8 mouse cellular contexts compared by ENCODE assay signal in the genomic region with DNA sequence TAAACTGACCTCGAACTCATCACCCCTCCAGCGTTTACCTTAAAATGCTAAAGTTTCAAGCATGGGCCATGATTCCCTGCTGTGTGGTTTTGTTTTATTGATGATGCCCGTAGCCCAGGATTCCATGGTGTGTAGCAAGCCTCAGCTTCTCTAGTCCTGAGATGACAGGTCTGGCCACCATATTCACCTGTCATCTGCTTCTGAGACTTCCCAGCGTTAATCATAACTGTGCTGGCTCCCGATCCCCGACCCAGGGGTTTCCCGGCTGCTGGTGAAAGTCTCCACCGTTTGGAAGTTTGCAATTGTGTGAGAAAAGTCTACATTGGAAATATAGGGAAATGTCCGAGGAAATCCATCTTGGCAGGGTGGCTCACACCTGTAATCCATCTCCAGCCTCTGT. TPM values are rescaled to one million over a fixed set of nuclear protein-coding genes. Genes with fewer than 3 reads are reported as not detected.
DNase-seq lines count a peak whose midpoint lies in the region; ATAC-seq and TF ChIP-seq lines count a peak whose summit lies in the region.

No protein-coding gene starts in this region.

- H3K27ac ChIP-seq in heart, embryonic 10.5 days: peak overlapping the region; percentile 95; the same call in 1 of the 2 replicates
- H3K27ac ChIP-seq in ES-Bruce4 (ENCODE audit: insufficient read depth, low read length): no peak overlapping the region
- H3K27ac ChIP-seq in forebrain, postnatal 0 days (ENCODE audit: low read depth, low read length): peak overlapping the region; percentile 85; the same call in 1 of the 2 replicates
- 0 out of 2 replicates have a peak overlapping the region, but pooled peaks have one; percentile 70 for H3K27ac ChIP-seq in liver, embryonic 15.5 days (replicated peaks)

- peak overlapping the region; percentile 95 for H3K4me2 ChIP-seq in forebrain, postnatal 0 days (ENCODE audit: low read depth)
- H3K4me2 ChIP-seq in liver, embryonic 15.5 days: peak overlapping the region; percentile 96

- no peak for TF ChIP-seq CTCF in ES-Bruce4 (IDR thresholded peaks at IDR 0.05; ENCODE audit: low read depth, low read length)
- no peak for TF ChIP-seq CTCF in forebrain, postnatal 0 days (IDR thresholded peaks at IDR 0.05; ENCODE audit: low read depth)

- intact Hi-C loops in heart, postnatal 36 days (cut with DNase I): loop anchor here (2.0 kb wide), 1 partner anchor 32 kb away; a partner anchor contains a TSS

- H3K4me3 ChIP-seq in heart, embryonic 10.5 days: peak overlapping the region; percentile 85
- peak overlapping the region; percentile 96 for H3K4me3 ChIP-seq in ES-Bruce4 (ENCODE audit: low read depth, low read length)
- H3K4me3 ChIP-seq in forebrain, postnatal 0 days (ENCODE audit: low read depth, low read length): peak overlapping the region; percentile 69
- H3K4me3 ChIP-seq in liver, embryonic 15.5 days (replicated peaks): peak overlapping the region; percentile 72

- H3K27me3 ChIP-seq in heart, embryonic 10.5 days (ENCODE audit: insufficient read depth, poor library complexity, severe bottlenecking): peaks cover 8% of the 10 kb centered on the region; the same call in 1 of the 2 replicates
- H3K27me3 ChIP-seq in ES-Bruce4 (ENCODE audit: control insufficient read depth, insufficient read depth, low read length, poor library complexity, severe bottlenecking): no peaks in the 10 kb centered on the region
- no peaks in the 10 kb centered on the region for H3K27me3 ChIP-seq in forebrain, postnatal 0 days (ENCODE audit: insufficient read depth, low read length)
- peaks cover 12% of the 10 kb centered on the region for H3K27me3 ChIP-seq in liver, embryonic 15.5 days

- no peak for ATAC-seq in forebrain, postnatal 0 days
- ATAC-seq in liver, embryonic 15.5 days (ENCODE audit: insufficient read depth): no peak
- ATAC-seq in CD4-positive, CD25-positive, alpha-beta regulatory T cell, adult 4 months: no peak

- WGBS in heart, embryonic 10.5 days: 68% methylated on average over 9 of the region's 9 CpGs
- 67% methylated on average over 9 of the region's 9 CpGs for WGBS in forebrain, postnatal 0 days
- WGBS in liver, embryonic 15.5 days (ENCODE audit: insufficient replicate concordance): 63% methylated on average over 9 of the region's 9 CpGs

- TF ChIP-seq POLR2A in ES-Bruce4 (IDR thresholded peaks at IDR 0.05; ENCODE audit: insufficient read depth, low read length): no peak

- DNase-seq in heart, embryonic 10.5 days (ENCODE audit: low spot score): no peak
- no peak for DNase-seq in heart, postnatal 36 days
- DNase-seq in forebrain, postnatal 0 days: no peak
- DNase-seq in thymus, postnatal 36 days: no peak
- no peak for DNase-seq in ovary, adult 18-20 months (ENCODE audit: low spot score)

- no peaks in the 10 kb centered on the region for H3K36me3 ChIP-seq in heart, embryonic 10.5 days
- H3K36me3 ChIP-seq in ES-Bruce4 (ENCODE audit: control insufficient read depth, insufficient read depth, low read length, poor library complexity, severe bottlenecking): no peaks in the 10 kb centered on the region
- no peaks in the 10 kb centered on the region for H3K36me3 ChIP-seq in forebrain, postnatal 0 days (ENCODE audit: insufficient read depth)
- no peaks in the 10 kb centered on the region for H3K36me3 ChIP-seq in liver, embryonic 15.5 days (replicated peaks)

- 0 out of 2 replicates have a peak, but pooled peaks cover 9% of the 10 kb centered on the region for H3K4me1 ChIP-seq in heart, embryonic 10.5 days
- H3K4me1 ChIP-seq in ES-Bruce4 (ENCODE audit: control insufficient read depth, insufficient read depth, low read length): no peaks in the 10 kb centered on the region
- no peaks in the 10 kb centered on the region for H3K4me1 ChIP-seq in forebrain, postnatal 0 days (ENCODE audit: insufficient read depth)
- H3K4me1 ChIP-seq in liver, embryonic 15.5 days (replicated peaks): peaks cover 21% of the 10 kb centered on the region

- TF ChIP-seq EP300 in ES-Bruce4 (IDR thresholded peaks at IDR 0.05; ENCODE audit: insufficient read depth, low read depth, low read length): no peak

- H3K9me3 ChIP-seq in heart, embryonic 10.5 days: no peaks in the 10 kb centered on the region
- no peaks in the 10 kb centered on the region for H3K9me3 ChIP-seq in ES-Bruce4 (replicated peaks; ENCODE audit: control insufficient read depth, insufficient read depth, low read length, poor library complexity, severe bottlenecking)
- no peaks in the 10 kb centered on the region for H3K9me3 ChIP-seq in forebrain, postnatal 0 days (ENCODE audit: low read length)
- H3K9me3 ChIP-seq in liver, embryonic 15.5 days (replicated peaks): no peaks in the 10 kb centered on the region

- peak overlapping the region; percentile 44 for H3K9ac ChIP-seq in ES-Bruce4 (ENCODE audit: low read depth, poor library complexity, severe bottlenecking)
- H3K9ac ChIP-seq in forebrain, postnatal 0 days: peak overlapping the region; percentile 93
- peak overlapping the region; percentile 68 for H3K9ac ChIP-seq in liver, embryonic 15.5 days

RNA-seq across cellular contexts. Expression of a gene that starts 0.8 kb away (rescaled TPM):
- 1.8 and 2.4 TPM in 2 replicates for polyA plus RNA-seq in heart, embryonic 10.5 days (2016; fragmentation: Nextera tagmentation; extraction: Ambion mirVana)
- under 1 TPM; 0.58 to 0.98 TPM for total RNA-seq in heart, postnatal 36 days (2021)
- polyA plus RNA-seq in ES-Bruce4 (2011; ENCODE audit: insufficient read depth, insufficient read length, low read depth, missing spikeins): 1.3 and 4.3 TPM in 2 replicates
- 1.4 and 3.0 TPM in 2 replicates for total RNA-seq in forebrain, postnatal 0 days (2014; rRNA removed)
- polyA plus RNA-seq in forebrain, postnatal 0 days (2015; fragmentation: Nextera tagmentation; extraction: Ambion mirVana): 5.5 and 5.6 TPM in 2 replicates
- 0.29 and 0.67 TPM in 2 replicates for polyA plus RNA-seq in liver, embryonic 15.5 days (2015; fragmentation: Nextera tagmentation; extraction: Ambion mirVana)
- polyA plus RNA-seq in CD4-positive, CD25-positive, alpha-beta regulatory T cell, adult 4 months (2017; shearing (Covaris generic)): under 1 TPM in 1 of 2 experiments, not detected in 1; 0.51 TPM

RNA-seq across cellular contexts. Expression of a gene that starts 10.8 kb away (rescaled TPM):
- 0.48 and 0.53 TPM in 2 replicates for polyA plus RNA-seq in heart, embryonic 10.5 days (2016; fragmentation: Nextera tagmentation; extraction: Ambion mirVana)
- total RNA-seq in heart, postnatal 36 days (2021): 10 to 100 TPM; 17.3 to 19.8 TPM
- 5.4 and 6.1 TPM in 2 replicates for polyA plus RNA-seq in ES-Bruce4 (2011; ENCODE audit: insufficient read depth, insufficient read length, low read depth, missing spikeins)
- 1.2 and 1.4 TPM in 2 replicates for total RNA-seq in forebrain, postnatal 0 days (2014; rRNA removed)
- 0.50 and 1.3 TPM in 2 replicates for polyA plus RNA-seq in forebrain, postnatal 0 days (2015; fragmentation: Nextera tagmentation; extraction: Ambion mirVana)
- polyA plus RNA-seq in liver, embryonic 15.5 days (2015; fragmentation: Nextera tagmentation; extraction: Ambion mirVana): 0.10 and 0.20 TPM in 2 replicates
- polyA plus RNA-seq in CD4-positive, CD25-positive, alpha-beta regulatory T cell, adult 4 months (2017; shearing (Covaris generic)): under 1 TPM; 0.33 to 0.67 TPM

RNA-seq across cellular contexts. Expression of a gene that starts 13.6 kb away (rescaled TPM):
- polyA plus RNA-seq in heart, embryonic 10.5 days (2016; fragmentation: Nextera tagmentation; extraction: Ambion mirVana): 4.2 and 5.4 TPM in 2 replicates
- total RNA-seq in heart, postnatal 36 days (2021): under 1 TPM; 0.39 to 0.51 TPM
- polyA plus RNA-seq in ES-Bruce4 (2011; ENCODE audit: insufficient read depth, insufficient read length, low read depth, missing spikeins): 12.9 and 13.1 TPM in 2 replicates
- 21.2 and 23.6 TPM in 2 replicates for total RNA-seq in forebrain, postnatal 0 days (2014; rRNA removed)
- polyA plus RNA-seq in forebrain, postnatal 0 days (2015; fragmentation: Nextera tagmentation; extraction: Ambion mirVana): 8.3 and 9.8 TPM in 2 replicates
- 0.62 and 0.69 TPM in 2 replicates for polyA plus RNA-seq in liver, embryonic 15.5 days (2015; fragmentation: Nextera tagmentation; extraction: Ambion mirVana)
- polyA plus RNA-seq in CD4-positive, CD25-positive, alpha-beta regulatory T cell, adult 4 months (2017; shearing (Covaris generic)): 1 to 10 TPM in 1 of 2 experiments, under 1 TPM in 1; 0.78 to 1.7 TPM

RNA-seq across cellular contexts. Expression of a gene that starts 21.9 kb away (rescaled TPM):
- 962 and 1,044 TPM in 2 replicates for polyA plus RNA-seq in heart, embryonic 10.5 days (2016; fragmentation: Nextera tagmentation; extraction: Ambion mirVana)
- 1,000 to 10,000 TPM; 1,104 TPM for total RNA-seq in heart, postnatal 36 days (2021)
- polyA plus RNA-seq in ES-Bruce4 (2011; ENCODE audit: insufficient read depth, insufficient read length, low read depth, missing spikeins): 337 and 340 TPM in 2 replicates
- 905 and 1,053 TPM in 2 replicates for total RNA-seq in forebrain, postnatal 0 days (2014; rRNA removed)
- 889 and 1,240 TPM in 2 replicates for polyA plus RNA-seq in forebrain, postnatal 0 days (2015; fragmentation: Nextera tagmentation; extraction: Ambion mirVana)
- 519 and 524 TPM in 2 replicates for polyA plus RNA-seq in liver, embryonic 15.5 days (2015; fragmentation: Nextera tagmentation; extraction: Ambion mirVana)
- 100 to 1,000 TPM; 270 to 346 TPM for polyA plus RNA-seq in CD4-positive, CD25-positive, alpha-beta regulatory T cell, adult 4 months (2017; shearing (Covaris generic))

RNA-seq across cellular contexts. Expression of a gene that starts 32.6 kb away (rescaled TPM):
- 18.3 and 25.8 TPM in 2 replicates for polyA plus RNA-seq in heart, embryonic 10.5 days (2016; fragmentation: Nextera tagmentation; extraction: Ambion mirVana)
- total RNA-seq in heart, postnatal 36 days (2021): 10 to 100 TPM; 16.4 to 18.4 TPM
- 72.6 and 73.3 TPM in 2 replicates for polyA plus RNA-seq in ES-Bruce4 (2011; ENCODE audit: insufficient read depth, insufficient read length, low read depth, missing spikeins)
- total RNA-seq in forebrain, postnatal 0 days (2014; rRNA removed): 43.5 and 52.8 TPM in 2 replicates
- polyA plus RNA-seq in forebrain, postnatal 0 days (2015; fragmentation: Nextera tagmentation; extraction: Ambion mirVana): 16.9 and 22.0 TPM in 2 replicates
- polyA plus RNA-seq in liver, embryonic 15.5 days (2015; fragmentation: Nextera tagmentation; extraction: Ambion mirVana): 18.4 and 21.7 TPM in 2 replicates
- 1 to 10 TPM; 5.0 to 6.2 TPM for polyA plus RNA-seq in CD4-positive, CD25-positive, alpha-beta regulatory T cell, adult 4 months (2017; shearing (Covaris generic))
